Mouse (Mus musculus): ENCODE measurements around the gene Rhbdf1.
A peak's percentile ranks its signal among the peaks of the same experiment; 100 is the strongest.

Rhbdf1 gene

GRCm38 (mm10) chr11:32188881-32189280 is 33.2 kb downstream of the Rhbdf1 start:
- DNase-seq = no peak

GRCm38 (mm10) chr11:32187256-32187655 is 34.8 kb downstream of the Rhbdf1 start:
- DNase-seq = peak; percentile 53

- DNase-seq = peak; percentile 31
Measured at GRCm38 (mm10) chr11:32186031-32186430, 36.1 kb downstream of the Rhbdf1 start.

GRCm38 (mm10) chr11:32184469-32184868 is 37.6 kb downstream of the Rhbdf1 start:
- DNase-seq = no peak

GRCm38 (mm10) chr11:32181973-32182868 is 39.9 kb downstream of the Rhbdf1 start:
- DNase-seq = peak; percentile 93

- peak; percentile 77 for DNase-seq
Measured at GRCm38 (mm10) chr11:32181246-32181645, 40.9 kb downstream of the Rhbdf1 start.

GRCm38 (mm10) chr11:32178506-32178905 is 43.6 kb downstream of the Rhbdf1 start:
- DNase-seq = peak; percentile 58

GRCm38 (mm10) chr11:32166683-32167082 is 55.4 kb downstream of the Rhbdf1 start:
- DNase-seq = peak; percentile 31

- DNase-seq = peak; percentile 84
Measured at GRCm38 (mm10) chr11:32161922-32162804, 59.9 kb downstream of the Rhbdf1 start.

GRCm38 (mm10) chr11:32161500-32161899 is 60.6 kb downstream of the Rhbdf1 start:
- DNase-seq = peak; percentile 74

- peak; percentile 69 for DNase-seq
Measured at GRCm38 (mm10) chr11:32160341-32160740, 61.8 kb downstream of the Rhbdf1 start.
